Mouse (Mus musculus) olfactory bulb, adult 2 months (tissue): ENCODE data around the gene Bicc1.

Experiments
- CTCF ChIP-seq: fragments of 200-500 bp; IDR thresholded peaks from 2 replicates; pipeline ENCODE4 v1.5.1; 2012; ENCODE audit warnings: low read depth, mild to moderate bottlenecking, low read length, moderate library complexity; ENCODE audit not compliant: insufficient read depth
- POLR2A ChIP-seq: fragments of 200-500 bp; IDR thresholded peaks from 2 replicates; pipeline ENCODE4 v1.6.1; 2012; ENCODE audit warnings: mild to moderate bottlenecking, low read depth, low read length, moderate library complexity; ENCODE audit not compliant: insufficient read depth

GRCm38 (mm10) chr10:70919031-70919663, 240.4 kb downstream of the Bicc1 start:
- TF ChIP-seq CTCF (no peak), POLR2A (no peak)
